Mouse (Mus musculus): ENCODE data around the gene Pxylp1. TPM values are rescaled to one million over a fixed set of nuclear protein-coding genes. Genes with fewer than 3 reads are reported as not detected.

Pxylp1 gene
- total and polyA plus RNA-seq, 3 experiments, result 7.8 to 10.1 (median 8.3) TPM

- 0 out of 2 replicates have a peak, but pooled peaks have one; percentile 27 for TF ChIP-seq ELF1 (IDR thresholded peaks at IDR 0.05; ENCODE audit: low read depth, low read length)
- peak; percentile 44; the same call in 1 of the 2 replicates for TF ChIP-seq EP300 (IDR thresholded peaks at IDR 0.05; ENCODE audit: low read length)
- 0 out of 2 replicates have a peak, but pooled peaks have one; percentile 39 for TF ChIP-seq IRF4 (IDR thresholded peaks at IDR 0.05; ENCODE audit: low read depth, low read length)
- 0 out of 2 replicates have a peak, but pooled peaks have one; percentile 40 for TF ChIP-seq MAZ (IDR thresholded peaks at IDR 0.05; ENCODE audit: low read depth, low read length)
- TF ChIP-seq CHD1 (IDR thresholded peaks at IDR 0.05; ENCODE audit: low read depth, low read length), result no peak
- peak; percentile 20; the same call in 1 of the 2 replicates for TF ChIP-seq TCF12 (IDR thresholded peaks at IDR 0.05; ENCODE audit: low read depth, low read length)
- no peak for TF ChIP-seq NRF1 (IDR thresholded peaks at IDR 0.05; ENCODE audit: low read depth, low read length)
- no peaks in the 10 kb centered on the region for H3K27me3 ChIP-seq (replicated peaks)
- dilution Hi-C loops (cut with MboI; ENCODE audit: extremely low pct_ligation_motif_present, extremely low pct_unique_long_range_greater_than_20kb, low sequenced_read_pairs) (no loop called here), in situ Hi-C loops (cut with MboI; ENCODE audit: low pct_ligation_motif_present, low pct_unique_long_range_greater_than_20kb, low sequenced_read_pairs) (no loop called here)
- H3K79me2 ChIP-seq (replicated peaks; ENCODE audit: control insufficient read depth, extremely low read depth, insufficient read depth, poor library complexity, severe bottlenecking), result no peaks in the 10 kb centered on the region
- peak overlapping the region; percentile 40; the same call in 1 of the 2 replicates for H3K27ac ChIP-seq (ENCODE audit: insufficient read depth, low read depth)
- H3K36me3 ChIP-seq (replicated peaks in 1 of 2; ENCODE audit: control insufficient read depth in 1 of 2, insufficient read depth in 1 of 2, low read length in 1 of 2), result peaks cover 0 to 14% of the 10 kb centered on the region in 2 experiments
- peaks cover 7 to 55% of the 10 kb centered on the region in 2 experiments for H3K4me1 ChIP-seq (ENCODE audit: control insufficient read depth in 1 of 2, insufficient read depth in 2 of 2)
- H3K4me3 ChIP-seq (replicated peaks in 1 of 3; ENCODE audit: low read depth in 2 of 3, low read length in 2 of 3, poor library complexity in 1 of 3), result no peak overlapping the region
- H3K9me3 ChIP-seq (replicated peaks; ENCODE audit: low read length), result peaks cover 8% of the 10 kb centered on the region
- peak overlapping the region; percentile 16; the same call in 1 of the 2 replicates for H3K4me2 ChIP-seq (ENCODE audit: insufficient read depth, low read depth, poor library complexity, severe bottlenecking)
- peak overlapping the region; percentile 34; the same call in 1 of the 2 replicates for H3K9ac ChIP-seq (ENCODE audit: insufficient read depth, low read depth)
- no peak for DNase-seq (ENCODE audit: extremely low read depth)
Observed at GRCm38 (mm10) chr9:96875704-96876103, 16.8 kb downstream of the Pxylp1 start.

- Histone ChIP-seq H3K4me2 (ENCODE audit: insufficient read depth, low read depth, poor library complexity, severe bottlenecking) (no peak overlapping the region), H3K36me3 (replicated peaks in 1 of 2; ENCODE audit: control insufficient read depth in 1 of 2, insufficient read depth in 1 of 2, low read length in 1 of 2) (peaks cover 0 to 11% of the 10 kb centered on the region in 2 experiments), H3K9me3 (replicated peaks; ENCODE audit: low read length) (peaks cover 8% of the 10 kb centered on the region), H3K4me1 (ENCODE audit: control insufficient read depth in 1 of 2, insufficient read depth in 2 of 2) (peaks cover 14 to 70% of the 10 kb centered on the region in 2 experiments), H3K27ac (ENCODE audit: insufficient read depth, low read depth) (no peak overlapping the region), H3K79me2 (replicated peaks; ENCODE audit: control insufficient read depth, extremely low read depth, insufficient read depth, poor library complexity, severe bottlenecking) (no peaks in the 10 kb centered on the region), H3K27me3 (replicated peaks) (no peaks in the 10 kb centered on the region), H3K9ac (ENCODE audit: insufficient read depth, low read depth) (no peak overlapping the region), H3K4me3 (replicated peaks in 1 of 3; ENCODE audit: low read depth in 2 of 3, low read length in 2 of 3, poor library complexity in 1 of 3) (no peak overlapping the region)
- dilution Hi-C loops (cut with MboI; ENCODE audit: extremely low pct_ligation_motif_present, extremely low pct_unique_long_range_greater_than_20kb, low sequenced_read_pairs) (no loop called here), in situ Hi-C loops (cut with MboI; ENCODE audit: low pct_ligation_motif_present, low pct_unique_long_range_greater_than_20kb, low sequenced_read_pairs) (no loop called here)
- TF ChIP-seq UBTF (IDR thresholded peaks at IDR 0.05; ENCODE audit: low read depth, low read length), result no peak
- TF ChIP-seq MYC (IDR thresholded peaks at IDR 0.05; ENCODE audit: low read depth, low read length), result peak; percentile 92
- TF ChIP-seq CHD2 (IDR thresholded peaks at IDR 0.05; ENCODE audit: low read length), result no peak
- TF ChIP-seq PAX5 (IDR thresholded peaks at IDR 0.05; ENCODE audit: low read length), result no peak
- TF ChIP-seq ELF1 (IDR thresholded peaks at IDR 0.05; ENCODE audit: low read depth, low read length), result peak; percentile 28; the same call in 1 of the 2 replicates
- TF ChIP-seq MXI1 (IDR thresholded peaks at IDR 0.05; ENCODE audit: low read depth, low read length), result no peak
- TF ChIP-seq RAD21 (IDR thresholded peaks at IDR 0.05; ENCODE audit: low read depth, low read length), result peak; percentile 75
- peak; percentile 52 to 78; a peak in 3 of 4 replicates for TF ChIP-seq CTCF (conservative IDR thresholded peaks at IDR 0.05 in 1 of 2, IDR thresholded peaks at IDR 0.05 in 1 of 2; ENCODE audit: low read depth in 2 of 2, low read length in 2 of 2)
- peak; percentile 59 for TF ChIP-seq SMC3 (IDR thresholded peaks at IDR 0.05; ENCODE audit: low read depth, low read length)
- peak; percentile 78 for TF ChIP-seq MAX (IDR thresholded peaks at IDR 0.05; ENCODE audit: low read length)
- DNase-seq (ENCODE audit: extremely low read depth), result peak; percentile 77
Observed at GRCm38 (mm10) chr9:96873082-96873481, 19.4 kb downstream of the Pxylp1 start.
